Mouse (Mus musculus) brown adipose tissue, adult 24 weeks (tissue): Measurements from ENCODE around the gene Sult2a5. TPM values are rescaled to one million over a fixed set of nuclear protein-coding genes. Genes with fewer than 3 reads are reported as not detected.

Experiments used
- H3K27ac ChIP-seq: fragments of 200-500 bp; replicated peaks from 2 replicates; pipeline ENCODE4 v1.5.1; 2012; ENCODE audit warnings: low read depth, mild to moderate bottlenecking, low read length
- H3K4me1 ChIP-seq: fragments of 200-500 bp; 2 replicates; pipeline ENCODE4 v1.6.1; 2012; ENCODE audit warnings: low read length, mixed read lengths; ENCODE audit not compliant: control insufficient read depth, insufficient read depth, insufficient read length
- H3K4me3 ChIP-seq: fragments of 200-500 bp; 2 replicates; pipeline ENCODE4 v1.5.1; 2012; ENCODE audit warnings: low read depth, mild to moderate bottlenecking, low read length, moderate library complexity; ENCODE audit not compliant: insufficient read depth
- polyA plus RNA-seq: library from polyadenylated mRNA; stranded (reverse); fragments of >200 nt; gene quantifications from 2 replicates; pipeline ENCODE4 v1.2.4, GENCODE M21; 2012; ENCODE audit not compliant: missing spikeins, insufficient read depth, insufficient read length

Gene Sult2a5
- polyA plus RNA-seq: not detected in 2 replicates

- Histone ChIP-seq H3K4me1 (no peaks in the 10 kb centered on the region), H3K27ac (no peak within 1 kb of the TSS), H3K4me3 (no peak within 1 kb of the TSS)
These were observed at the start of gene Sult2a5 for GRCm38 (mm10) chr7:13623667-13624066. Gene Sult2a5, plus strand, starts transcription at chr7:13623967.

Other genes with a start within 250 kb of the Sult2a5 start
- gene Cabp5, start 225.8 kb upstream of the Sult2a5 start, polyA plus RNA-seq: not detected in 2 replicates
- gene Bsph1, start 173.1 kb upstream of the Sult2a5 start, polyA plus RNA-seq: not detected in 2 replicates
- not detected in 2 replicates for gene Bsph2, start 52.9 kb upstream of the Sult2a5 start, polyA plus RNA-seq
- not detected in 2 replicates for gene Sult2a2, start 109.5 kb downstream of the Sult2a5 start, polyA plus RNA-seq
- gene Sult2a1, start 213.4 kb downstream of the Sult2a5 start, polyA plus RNA-seq: not detected in 2 replicates